Comparison of ENCODE assay signal across 9 mouse cellular contexts in the genomic region with DNA sequence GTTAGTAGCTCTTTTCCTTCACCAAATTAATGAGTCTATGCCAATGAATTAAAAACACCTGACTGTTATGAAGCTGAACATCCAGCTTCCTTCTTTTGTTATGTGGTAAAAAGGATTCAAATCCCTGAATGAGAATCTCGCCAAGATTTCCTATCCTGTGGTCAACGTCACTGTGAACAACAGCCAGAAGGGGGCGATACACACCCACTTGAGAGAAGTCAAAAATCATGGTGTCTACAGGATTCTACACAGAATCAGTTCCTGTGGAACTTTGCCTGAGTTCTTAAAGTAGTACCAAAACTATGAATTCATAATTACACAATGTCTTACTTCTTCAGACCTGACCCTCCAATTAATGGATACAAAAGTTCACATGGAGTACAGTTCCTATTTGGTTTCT.
A peak's percentile ranks its signal among the peaks of the same experiment; 100 is the strongest.
DNase-seq lines count a peak whose midpoint lies in the region; ATAC-seq and TF ChIP-seq lines count a peak whose summit lies in the region.
"Had no signal": no experiment of that assay in that cellular context is flagged by ENCODE, and none has a peak within 500 bp of the region (broad histone marks: within the 10 kb centered on the region; RNA-seq: fewer than 3 reads in every experiment).

No protein-coding gene starts in this region.

- no peaks in the 10 kb centered on the region for H3K4me1 ChIP-seq in liver, embryonic 11.5 days (replicated peaks; ENCODE audit: control insufficient read depth, insufficient read depth, low read length)
- H3K4me1 ChIP-seq in midbrain, postnatal 0 days (ENCODE audit: insufficient read depth, low read length): no peaks in the 10 kb centered on the region

- DNase-seq in liver (peak; percentile 18), NIH3T3 (ENCODE audit: low read depth) (peak; percentile 39)
- DNase-seq in liver, embryonic 11.5 days (ENCODE audit: low spot score): no peak
- DNase-seq in cerebellum, postnatal 4 days (ENCODE audit: low spot score in 2 of 2): peak; percentile 21 to 50
- peak; percentile 45 to 65 for DNase-seq in heart, postnatal 10 days
- peak; percentile 13 to 57 for DNase-seq in layer of hippocampus, postnatal 14 days (ENCODE audit: low spot score in 2 of 2)
- peak; percentile 67 for DNase-seq in midbrain, postnatal 0 days (ENCODE audit: low spot score)
- no peak for DNase-seq in spleen, adult 18-20 months

- WGBS in liver, embryonic 11.5 days: 6% methylated on average over 3 of the region's 3 CpGs
- WGBS in midbrain, postnatal 0 days: 5% methylated on average over 3 of the region's 3 CpGs

- H3K9me3 ChIP-seq in liver, embryonic 11.5 days (ENCODE audit: control insufficient read depth, low read length): no peaks in the 10 kb centered on the region
- H3K9me3 ChIP-seq in midbrain, postnatal 0 days (ENCODE audit: low read length): no peaks in the 10 kb centered on the region

- no peak overlapping the region for H3K27ac ChIP-seq in liver, embryonic 11.5 days (ENCODE audit: low read depth, low read length)
- no peak overlapping the region for H3K27ac ChIP-seq in midbrain, postnatal 0 days (ENCODE audit: low read depth, low read length)

- no peak overlapping the region for H3K4me3 ChIP-seq in liver, embryonic 11.5 days (ENCODE audit: low read depth, low read length)
- no peak overlapping the region for H3K4me3 ChIP-seq in midbrain, postnatal 0 days (ENCODE audit: low read depth, low read length)
- H3K4me3 ChIP-seq: erythroblast, embryonic 14.5 days had no signal

- peak; percentile 75 for TF ChIP-seq CTCF in midbrain, postnatal 0 days (IDR thresholded peaks at IDR 0.05)

- H3K9ac ChIP-seq in liver, embryonic 11.5 days (ENCODE audit: low read depth, low read length): no peak overlapping the region
- no peak overlapping the region for H3K9ac ChIP-seq in midbrain, postnatal 0 days (replicated peaks; ENCODE audit: low read length, poor library complexity, severe bottlenecking)

- H3K27me3 ChIP-seq in liver, embryonic 11.5 days (replicated peaks; ENCODE audit: control insufficient read depth, insufficient read depth, low read length): no peaks in the 10 kb centered on the region
- H3K27me3 ChIP-seq in midbrain, postnatal 0 days (ENCODE audit: insufficient read depth, low read length): no peaks in the 10 kb centered on the region

- intact Hi-C loops in heart, postnatal 10 days (cut with DNase I): loop anchor here (2.0 kb wide), 1 partner anchor 1101 kb away; no protein-coding TSS in a partner anchor

- H3K4me2 ChIP-seq in liver, embryonic 11.5 days: no peak overlapping the region
- no peak overlapping the region for H3K4me2 ChIP-seq in midbrain, postnatal 0 days (ENCODE audit: low read depth, low read length, poor library complexity, severe bottlenecking)

- no peaks in the 10 kb centered on the region for H3K36me3 ChIP-seq in liver, embryonic 11.5 days (ENCODE audit: control insufficient read depth, insufficient read depth, low read length)
- H3K36me3 ChIP-seq in midbrain, postnatal 0 days (ENCODE audit: insufficient read depth, low read length): no peaks in the 10 kb centered on the region

- ATAC-seq in liver, embryonic 11.5 days (replicated peaks; ENCODE audit: low FRiP score): no peak
- ATAC-seq in midbrain, postnatal 0 days (ENCODE audit: low FRiP score): no peak

Comparison
In these comparisons a context has a peak if more than half of its experiments do, and no peak if none do; other contexts are left out.
1. DNase-seq: peak in liver (single experiment), NIH3T3 (single experiment), cerebellum, postnatal 4 days (2 of 2), heart, postnatal 10 days (2 of 2), layer of hippocampus, postnatal 14 days (2 of 2) and midbrain, postnatal 0 days (single experiment); none in liver, embryonic 11.5 days (single experiment) and spleen, adult 18-20 months (0 of 2).